Comparison of ENCODE assay signal across 27 mouse cellular contexts in the genomic region with DNA sequence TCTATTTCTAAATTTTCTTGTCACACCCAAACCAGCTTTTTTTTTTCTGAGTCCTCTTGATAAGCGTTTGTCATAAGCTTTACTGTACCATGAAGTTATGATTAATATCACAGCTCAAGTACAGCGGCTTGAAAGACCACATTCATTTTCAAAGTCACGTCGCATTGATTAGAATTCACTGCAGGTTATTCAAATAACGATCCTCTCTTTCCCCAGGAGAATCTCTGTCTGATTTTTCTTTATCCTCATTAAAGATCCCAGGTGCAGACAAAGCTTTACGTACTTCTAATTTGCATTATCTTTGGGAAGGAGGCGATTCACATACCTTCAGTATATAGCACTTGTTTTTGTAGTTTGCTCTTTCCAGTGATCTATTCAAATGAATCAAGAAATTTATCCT.
DNase-seq lines count a peak whose midpoint lies in the region; ATAC-seq and TF ChIP-seq lines count a peak whose summit lies in the region.
"Had no signal": no experiment of that assay in that cellular context is flagged by ENCODE, and none has a peak within 500 bp of the region (broad histone marks: within the 10 kb centered on the region; RNA-seq: fewer than 3 reads in every experiment).

No protein-coding gene starts in this region.

- no peaks in the 10 kb centered on the region for H3K27me3 ChIP-seq in forebrain, embryonic 13.5 days
- no peaks in the 10 kb centered on the region for H3K27me3 ChIP-seq in forebrain, embryonic 16.5 days (replicated peaks; ENCODE audit: control insufficient read depth, insufficient read depth, low read length)
- no peaks in the 10 kb centered on the region for H3K27me3 ChIP-seq in hindbrain, embryonic 14.5 days (ENCODE audit: control insufficient read depth, insufficient read depth, low read length)
- H3K27me3 ChIP-seq in hindbrain, embryonic 11.5 days (ENCODE audit: control insufficient read depth, insufficient read depth, low read length) = no peaks in the 10 kb centered on the region
- no peaks in the 10 kb centered on the region for H3K27me3 ChIP-seq in midbrain, postnatal 0 days (ENCODE audit: insufficient read depth, low read length)
- H3K27me3 ChIP-seq: embryonic facial prominence, embryonic 13.5 days; heart, embryonic 13.5 days; intestine, embryonic 15.5 days; liver, embryonic 12.5 days had no signal

- H3K9me3 ChIP-seq in forebrain, embryonic 13.5 days (replicated peaks) = no peaks in the 10 kb centered on the region
- H3K9me3 ChIP-seq in forebrain, embryonic 16.5 days (ENCODE audit: control insufficient read depth, low read length) = no peaks in the 10 kb centered on the region
- H3K9me3 ChIP-seq in hindbrain, embryonic 14.5 days (ENCODE audit: control insufficient read depth, low read length) = no peaks in the 10 kb centered on the region
- no peaks in the 10 kb centered on the region for H3K9me3 ChIP-seq in hindbrain, embryonic 11.5 days (ENCODE audit: control insufficient read depth, low read length)
- no peaks in the 10 kb centered on the region for H3K9me3 ChIP-seq in midbrain, postnatal 0 days (ENCODE audit: low read length)
- H3K9me3 ChIP-seq: embryonic facial prominence, embryonic 13.5 days; G1E; heart, embryonic 13.5 days; intestine, embryonic 15.5 days; liver, embryonic 12.5 days had no signal

- ATAC-seq in forebrain, embryonic 13.5 days = no peak
- ATAC-seq in forebrain, embryonic 16.5 days = no peak
- ATAC-seq in hindbrain, embryonic 14.5 days (ENCODE audit: low FRiP score) = no peak
- ATAC-seq in hindbrain, embryonic 11.5 days (ENCODE audit: low FRiP score) = no peak
- no peak for ATAC-seq in midbrain, postnatal 0 days (ENCODE audit: low FRiP score)
- ATAC-seq: intestine, embryonic 15.5 days; liver, embryonic 12.5 days; liver, postnatal 0 days had no signal

- no peak for TF ChIP-seq CTCF in brain, embryonic 14.5 days (IDR thresholded peaks at IDR 0.05; ENCODE audit: borderline replicate concordance, extremely low read depth, insufficient read depth, insufficient read length)
- TF ChIP-seq CTCF in midbrain, postnatal 0 days (IDR thresholded peaks at IDR 0.05) = no peak

- H3K4me1 ChIP-seq in forebrain, embryonic 13.5 days = 0 out of 2 replicates have a peak, but pooled peaks cover 5% of the 10 kb centered on the region
- peaks cover 3% of the 10 kb centered on the region for H3K4me1 ChIP-seq in forebrain, embryonic 16.5 days (replicated peaks; ENCODE audit: control insufficient read depth, insufficient read depth, low read length)
- H3K4me1 ChIP-seq in hindbrain, embryonic 14.5 days (replicated peaks; ENCODE audit: control insufficient read depth, insufficient read depth, low read length) = peaks cover 14% of the 10 kb centered on the region; the same call in 1 of the 2 replicates
- H3K4me1 ChIP-seq in hindbrain, embryonic 11.5 days (replicated peaks; ENCODE audit: control insufficient read depth, insufficient read depth, low read length) = no peaks in the 10 kb centered on the region
- H3K4me1 ChIP-seq in midbrain, postnatal 0 days (ENCODE audit: insufficient read depth, low read length) = no peaks in the 10 kb centered on the region
- H3K4me1 ChIP-seq: embryonic facial prominence, embryonic 13.5 days; heart, embryonic 13.5 days; intestine, embryonic 15.5 days; liver, embryonic 12.5 days had no signal

- 43% methylated on average over 7 of the region's 7 CpGs for WGBS in forebrain, embryonic 13.5 days
- 44% methylated on average over 7 of the region's 7 CpGs for WGBS in forebrain, embryonic 16.5 days
- 33% methylated on average over 7 of the region's 7 CpGs for WGBS in hindbrain, embryonic 14.5 days
- 68% methylated on average over 7 of the region's 7 CpGs for WGBS in hindbrain, embryonic 11.5 days
- WGBS in midbrain, postnatal 0 days = 36% methylated on average over 7 of the region's 7 CpGs

- H3K36me3 ChIP-seq in forebrain, embryonic 13.5 days (ENCODE audit: poor library complexity, severe bottlenecking) = no peaks in the 10 kb centered on the region
- no peaks in the 10 kb centered on the region for H3K36me3 ChIP-seq in forebrain, embryonic 16.5 days (ENCODE audit: control insufficient read depth, insufficient read depth)
- H3K36me3 ChIP-seq in hindbrain, embryonic 14.5 days (replicated peaks; ENCODE audit: control insufficient read depth, insufficient read depth) = no peaks in the 10 kb centered on the region
- H3K36me3 ChIP-seq in hindbrain, embryonic 11.5 days (ENCODE audit: control insufficient read depth, insufficient read depth, low read length) = no peaks in the 10 kb centered on the region
- H3K36me3 ChIP-seq in midbrain, postnatal 0 days (ENCODE audit: insufficient read depth, low read length) = no peaks in the 10 kb centered on the region
- H3K36me3 ChIP-seq: embryonic facial prominence, embryonic 13.5 days; G1E; heart, embryonic 13.5 days; intestine, embryonic 15.5 days; liver, embryonic 12.5 days had no signal

- no peak for DNase-seq in hindbrain, embryonic 14.5 days (ENCODE audit: low spot score)
- no peak for DNase-seq in hindbrain, embryonic 11.5 days (ENCODE audit: low spot score)
- DNase-seq in brain, embryonic 14.5 days (ENCODE audit: low read depth) = peak; percentile 70
- no peak for DNase-seq in midbrain, postnatal 0 days (ENCODE audit: low spot score)
- no peak for DNase-seq in embryo, embryonic 10 days (ENCODE audit: low spot score)
- DNase-seq: adrenal gland, postnatal 10 days; cerebellum, adult 11 months; cerebellum, adult 9-10 months; cerebellum, postnatal 36 days; gastrocnemius, postnatal 10 days; heart, postnatal 10 days; kidney, adult 8-10 months; kidney, postnatal 4 days; left cerebral cortex, postnatal 4 days; liver, postnatal 0 days; lung, postnatal 36 days; retina, postnatal 1 day; right cerebral cortex, postnatal 14 days; thymus, postnatal 4 days had no signal

- H3K4me3 ChIP-seq in forebrain, embryonic 13.5 days = no peak overlapping the region
- no peak overlapping the region for H3K4me3 ChIP-seq in forebrain, embryonic 16.5 days (replicated peaks; ENCODE audit: low read length)
- H3K4me3 ChIP-seq in hindbrain, embryonic 14.5 days (replicated peaks; ENCODE audit: low read length) = no peak overlapping the region
- H3K4me3 ChIP-seq in hindbrain, embryonic 11.5 days (ENCODE audit: low read depth, low read length) = no peak overlapping the region
- no peak overlapping the region for H3K4me3 ChIP-seq in midbrain, postnatal 0 days (ENCODE audit: low read depth, low read length)
- H3K4me3 ChIP-seq: embryonic facial prominence, embryonic 13.5 days; heart, embryonic 13.5 days; intestine, embryonic 15.5 days; liver, embryonic 12.5 days had no signal

- peak overlapping the region; percentile 32 for H3K27ac ChIP-seq in forebrain, embryonic 13.5 days
- H3K27ac ChIP-seq in forebrain, embryonic 16.5 days (ENCODE audit: low read length) = no peak overlapping the region
- H3K27ac ChIP-seq in hindbrain, embryonic 14.5 days = peak overlapping the region; percentile 63; the same call in 1 of the 2 replicates
- no peak overlapping the region for H3K27ac ChIP-seq in hindbrain, embryonic 11.5 days (ENCODE audit: low read depth, low read length)
- 0 out of 2 replicates have a peak overlapping the region, but pooled peaks have one; percentile 7 for H3K27ac ChIP-seq in midbrain, postnatal 0 days (ENCODE audit: low read depth, low read length)
- H3K27ac ChIP-seq: embryonic facial prominence, embryonic 13.5 days; heart, embryonic 13.5 days; intestine, embryonic 15.5 days; kidney, postnatal 0 days; liver, embryonic 12.5 days had no signal

- no peak overlapping the region for H3K4me2 ChIP-seq in forebrain, embryonic 13.5 days
- H3K4me2 ChIP-seq in forebrain, embryonic 16.5 days (ENCODE audit: low read length) = no peak overlapping the region
- peak overlapping the region; percentile 33 for H3K4me2 ChIP-seq in hindbrain, embryonic 14.5 days (replicated peaks)
- no peak overlapping the region for H3K4me2 ChIP-seq in hindbrain, embryonic 11.5 days (replicated peaks; ENCODE audit: low read depth, low read length)
- no peak overlapping the region for H3K4me2 ChIP-seq in midbrain, postnatal 0 days (ENCODE audit: low read depth, low read length, poor library complexity, severe bottlenecking)
- H3K4me2 ChIP-seq: embryonic facial prominence, embryonic 13.5 days; heart, embryonic 13.5 days; intestine, embryonic 15.5 days; liver, embryonic 12.5 days had no signal

- no peak overlapping the region for H3K9ac ChIP-seq in forebrain, embryonic 13.5 days
- H3K9ac ChIP-seq in forebrain, embryonic 16.5 days (replicated peaks; ENCODE audit: low read depth, low read length) = no peak overlapping the region
- H3K9ac ChIP-seq in hindbrain, embryonic 14.5 days = no peak overlapping the region
- H3K9ac ChIP-seq in hindbrain, embryonic 11.5 days (ENCODE audit: low read depth, low read length) = no peak overlapping the region
- no peak overlapping the region for H3K9ac ChIP-seq in midbrain, postnatal 0 days (replicated peaks; ENCODE audit: low read length, poor library complexity, severe bottlenecking)
- H3K9ac ChIP-seq: embryonic facial prominence, embryonic 13.5 days; heart, embryonic 13.5 days; intestine, embryonic 15.5 days; liver, embryonic 12.5 days; liver, postnatal 0 days had no signal

- TF ChIP-seq POLR2A in brain, embryonic 14.5 days (IDR thresholded peaks at IDR 0.05; ENCODE audit: borderline replicate concordance, extremely low read depth, insufficient read depth, insufficient read length, poor library complexity, severe bottlenecking) = no peak

Comparison
In these comparisons a context has a peak if more than half of its experiments do, and no peak if none do; other contexts are left out.
1. H3K27ac ChIP-seq: peak in forebrain, embryonic 13.5 days (single experiment), hindbrain, embryonic 14.5 days (single experiment) and midbrain, postnatal 0 days (single experiment); none in forebrain, embryonic 16.5 days (single experiment) and hindbrain, embryonic 11.5 days (single experiment).